Mouse (Mus musculus) B cell, adult 2 months (primary cell): ENCODE measurements at regions not wholly inside any gene's neighbourhood (a gene's known extent, or its start where the extent isn't known, plus 50 kb on each side); places are given as distances from the start of the nearest gene placed in this dataset.
A peak's percentile ranks its signal among the peaks of the same experiment; 100 is the strongest.

Experiments used
- DNase-seq, 2 experiments: peaks; one replicate each; pipeline ENCODE4 v3.0.0; 2022

GRCm38 (mm10) chr3:83701075-83701474 lies 65.0 kb upstream of the Sfrp2 start:
- DNase-seq, result peak; percentile 65 to 70

- DNase-seq, result no peak
These were observed 61.6 kb upstream of the Sfrp2 start for GRCm38 (mm10) chr3:83704559-83704958.

- DNase-seq, result no peak
These were observed 60.9 kb upstream of the Sfrp2 start for GRCm38 (mm10) chr3:83705253-83705652.

GRCm38 (mm10) chr3:83706531-83707243 lies 59.4 kb upstream of the Sfrp2 start:
- DNase-seq, result peak; percentile 2 to 4

GRCm38 (mm10) chr3:83707278-83707677 lies 58.8 kb upstream of the Sfrp2 start:
- DNase-seq, result no peak

GRCm38 (mm10) chr3:83708973-83709372 lies 57.1 kb upstream of the Sfrp2 start:
- no peak for DNase-seq

- DNase-seq, result no peak
These were observed 56.6 kb upstream of the Sfrp2 start for GRCm38 (mm10) chr3:83709531-83709930.

- no peak for DNase-seq
These were observed 55.1 kb upstream of the Sfrp2 start for GRCm38 (mm10) chr3:83710995-83711541.

- no peak for DNase-seq
These were observed 53.8 kb upstream of the Sfrp2 start for GRCm38 (mm10) chr3:83712355-83712754.

GRCm38 (mm10) chr3:83714572-83714971 lies 51.5 kb upstream of the Sfrp2 start:
- DNase-seq, result peak; percentile 14 to 30
